Mouse (Mus musculus) G1E (cell line): ENCODE measurements at regions not wholly inside any gene's neighbourhood (a gene's known extent, or its start where the extent isn't known, plus 50 kb on each side); places are given as distances from the start of the nearest gene placed in this dataset.

Experiments
- CTCF ChIP-seq: IDR thresholded peaks from 2 replicates; pipeline ENCODE4 v1.5.1; 2012; ENCODE audit warnings: low read depth, low read length, inconsistent platforms, mixed read lengths
- GATA1 ChIP-seq: IDR thresholded peaks from 2 replicates; pipeline ENCODE4 v1.6.1; 2012; ENCODE audit warnings: borderline replicate concordance, low read length, inconsistent platforms, mixed read lengths
- GATA2 ChIP-seq: IDR thresholded peaks from 2 replicates; pipeline ENCODE4 v1.6.1; 2012; ENCODE audit warnings: low read depth, low read length, inconsistent platforms, borderline replicate concordance
- POLR2AphosphoS5 ChIP-seq: IDR thresholded peaks from 2 replicates; pipeline ENCODE4 v1.6.1; 2012; ENCODE audit warnings: low read depth, low read length, inconsistent platforms; ENCODE audit not compliant: insufficient replicate concordance
- TAL1 ChIP-seq: conservative IDR thresholded peaks from 2 replicates; pipeline ENCODE4 v1.6.1; 2012; ENCODE audit warnings: low read depth, low read length, inconsistent platforms, mixed read lengths

GRCm38 (mm10) chr9:13913459-13913858 lies 85.9 kb downstream of the Fam76b start:
- TF ChIP-seq CTCF = no peak
- no peak for TF ChIP-seq TAL1
- no peak for TF ChIP-seq GATA1
- TF ChIP-seq POLR2AphosphoS5 = no peak
- no peak for TF ChIP-seq GATA2
